Mouse (Mus musculus) kidney, embryonic 15.5 days (tissue): ENCODE results near the gene Flad1. TPM values are rescaled to one million over a fixed set of nuclear protein-coding genes. Genes with fewer than 3 reads are reported as not detected.

Source experiments
- polyA plus RNA-seq: library from polyadenylated mRNA; unstranded; fragments of >200 nt; fragmentation: Nextera tagmentation; extraction: Ambion mirVana; gene quantifications from 2 replicates; pipeline ENCODE4 v1.2.1, GENCODE M21; 2015

Flad1 gene
- polyA plus RNA-seq, 1 experiment from 2014 or later: 31.4 TPM

Other genes starting within 250 kb of the Flad1 start
- gene Clk2, start 247.1 kb downstream of the Flad1 start, polyA plus RNA-seq: 28.4 and 32.0 TPM in 2 replicates
- 122 and 133 TPM in 2 replicates for gene Scamp3, start 234.4 kb downstream of the Flad1 start, polyA plus RNA-seq
- gene Fam189b, start 228.7 kb downstream of the Flad1 start, polyA plus RNA-seq: 37.1 and 50.4 TPM in 2 replicates
- gene Gba, start 208.9 kb downstream of the Flad1 start, polyA plus RNA-seq: 41.4 and 44.0 TPM in 2 replicates
- gene Thbs3, start 196.7 kb downstream of the Flad1 start, polyA plus RNA-seq: 14.9 and 20.5 TPM in 2 replicates
- gene Mtx1, start 184.8 kb downstream of the Flad1 start, polyA plus RNA-seq: 211 and 219 TPM in 2 replicates
- gene Muc1, start 182.8 kb downstream of the Flad1 start, polyA plus RNA-seq: 12.0 and 12.3 TPM in 2 replicates
- gene Krtcap2, start 165.9 kb downstream of the Flad1 start, polyA plus RNA-seq: 309 and 321 TPM in 2 replicates
- gene Trim46, start 165.6 kb downstream of the Flad1 start, polyA plus RNA-seq: 3.4 and 5.2 TPM in 2 replicates
- gene Dpm3, start 152.5 kb downstream of the Flad1 start, polyA plus RNA-seq: 149 and 153 TPM in 2 replicates
- gene Slc50a1, start 141.3 kb downstream of the Flad1 start, polyA plus RNA-seq: 58.0 and 59.9 TPM in 2 replicates
- gene Efna1, start 130.7 kb downstream of the Flad1 start, polyA plus RNA-seq: 66.0 and 66.6 TPM in 2 replicates
- gene Efna3, start 88.9 kb downstream of the Flad1 start, polyA plus RNA-seq: 9.3 and 11.9 TPM in 2 replicates
- 29.8 and 31.5 TPM in 2 replicates for gene Efna4, start 73.8 kb downstream of the Flad1 start, polyA plus RNA-seq
- gene Adam15, start 61.9 kb downstream of the Flad1 start, polyA plus RNA-seq: 73.4 and 84.3 TPM in 2 replicates
- 0.34 and 0.35 TPM in 2 replicates for gene Dcst2, start 49.9 kb downstream of the Flad1 start, polyA plus RNA-seq
- gene Dcst1, start 46.6 kb downstream of the Flad1 start, polyA plus RNA-seq: 1.9 and 2.5 TPM in 2 replicates
- 2.4 and 3.7 TPM in 2 replicates for gene Zbtb7b, start 17.1 kb downstream of the Flad1 start, polyA plus RNA-seq
- 0.14 TPM in 1 of 2 replicates, not detected in the other for gene Lenep, start 9.1 kb downstream of the Flad1 start, polyA plus RNA-seq
- 518 and 559 TPM in 2 replicates for gene Cks1b, start 6.5 kb upstream of the Flad1 start, polyA plus RNA-seq
- gene Shc1, start 6.6 kb upstream of the Flad1 start, polyA plus RNA-seq: 97.1 and 105 TPM in 2 replicates
- gene Pygo2, start 18.3 kb upstream of the Flad1 start, polyA plus RNA-seq: 38.3 and 43.5 TPM in 2 replicates
- 39.6 and 39.7 TPM in 2 replicates for gene Pbxip1, start 24.8 kb upstream of the Flad1 start, polyA plus RNA-seq
- gene Pmvk, start 42.7 kb upstream of the Flad1 start, polyA plus RNA-seq: 52.6 and 59.1 TPM in 2 replicates
- 2.1 and 3.0 TPM in 2 replicates for gene Kcnn3, start 108.3 kb upstream of the Flad1 start, polyA plus RNA-seq